Comparison of ENCODE assay signal across 9 mouse cellular contexts in genomic region chr2:13009261-13009972, GRCm38 (mm10). TPM values are rescaled to one million over a fixed set of nuclear protein-coding genes. Genes with fewer than 3 reads are reported as not detected.
DNase-seq lines count a peak whose midpoint lies in the region; ATAC-seq and TF ChIP-seq lines count a peak whose summit lies in the region.
"Had no signal": no experiment of that assay in that cellular context is flagged by ENCODE, and none has a peak within 500 bp of the region (broad histone marks: within the 10 kb centered on the region; RNA-seq: fewer than 3 reads in every experiment).

No protein-coding gene starts in this region.

- DNase-seq in heart, postnatal 0 days (ENCODE audit: low spot score) = no peak
- no peak for DNase-seq in heart, postnatal 36 days
- DNase-seq in embryo, embryonic 10.5 days (ENCODE audit: low spot score) = peak; percentile 51
- peak; percentile 35 for DNase-seq in retina, embryonic 14.5 days (ENCODE audit: low spot score)
- no peak for DNase-seq in ovary, adult 18-20 months (ENCODE audit: low spot score)

- H3K4me3 ChIP-seq in heart, postnatal 0 days (ENCODE audit: low read depth, low read length) = peak overlapping the region; percentile 62
- H3K4me3 ChIP-seq in hindbrain, embryonic 13.5 days = peak overlapping the region; percentile 57
- H3K4me3 ChIP-seq in limb, embryonic 12.5 days (replicated peaks) = peak overlapping the region; percentile 60

- no peak overlapping the region for H3K9ac ChIP-seq in heart, postnatal 0 days (replicated peaks; ENCODE audit: low read depth, low read length)
- peak overlapping the region; percentile 82 for H3K9ac ChIP-seq in hindbrain, embryonic 13.5 days
- peak overlapping the region; percentile 59; the same call in 1 of the 2 replicates for H3K9ac ChIP-seq in limb, embryonic 12.5 days (replicated peaks)

- H3K4me1 ChIP-seq in heart, postnatal 0 days (ENCODE audit: control insufficient read depth, insufficient read depth) = peaks cover 24% of the 10 kb centered on the region
- H3K4me1 ChIP-seq in hindbrain, embryonic 13.5 days (replicated peaks) = peaks cover 30% of the 10 kb centered on the region
- peaks cover 19% of the 10 kb centered on the region for H3K4me1 ChIP-seq in limb, embryonic 12.5 days (replicated peaks)

- intact Hi-C loops in heart, postnatal 36 days (cut with DNase I) = no loop called here

- peak overlapping the region; percentile 99 for H3K4me2 ChIP-seq in heart, postnatal 0 days (ENCODE audit: low read depth, low read length)
- H3K4me2 ChIP-seq in hindbrain, embryonic 13.5 days = peak overlapping the region; percentile 98
- H3K4me2 ChIP-seq in limb, embryonic 12.5 days = peak overlapping the region; percentile 99

- no peaks in the 10 kb centered on the region for H3K36me3 ChIP-seq in heart, postnatal 0 days (replicated peaks; ENCODE audit: control insufficient read depth, insufficient read depth, low read length)
- no peaks in the 10 kb centered on the region for H3K36me3 ChIP-seq in hindbrain, embryonic 13.5 days
- no peaks in the 10 kb centered on the region for H3K36me3 ChIP-seq in limb, embryonic 12.5 days

- peaks cover 26% of the 10 kb centered on the region for H3K27me3 ChIP-seq in heart, postnatal 0 days (ENCODE audit: control insufficient read depth, insufficient read depth, low read length)
- peaks cover 57% of the 10 kb centered on the region for H3K27me3 ChIP-seq in hindbrain, embryonic 13.5 days
- H3K27me3 ChIP-seq in limb, embryonic 12.5 days = peaks cover 52% of the 10 kb centered on the region

- no peak for TF ChIP-seq EP300 in heart, postnatal 0 days (IDR thresholded peaks at IDR 0.05; ENCODE audit: low read depth)

- H3K27ac ChIP-seq in heart, postnatal 0 days (ENCODE audit: low read depth) = no peak overlapping the region
- H3K27ac ChIP-seq in hindbrain, embryonic 13.5 days = peak overlapping the region; percentile 84
- no peak overlapping the region for H3K27ac ChIP-seq in limb, embryonic 12.5 days

- no peak for TF ChIP-seq CTCF in heart, postnatal 0 days (IDR thresholded peaks at IDR 0.05; ENCODE audit: low read depth)

- WGBS in heart, postnatal 0 days = 23% methylated on average over 18 of the region's 18 CpGs
- WGBS in hindbrain, embryonic 13.5 days = 6% methylated on average over 18 of the region's 18 CpGs
- WGBS in limb, embryonic 12.5 days = 7% methylated on average over 18 of the region's 18 CpGs

- no peaks in the 10 kb centered on the region for H3K9me3 ChIP-seq in heart, postnatal 0 days (replicated peaks; ENCODE audit: control insufficient read depth, low read length)
- no peaks in the 10 kb centered on the region for H3K9me3 ChIP-seq in hindbrain, embryonic 13.5 days
- no peaks in the 10 kb centered on the region for H3K9me3 ChIP-seq in limb, embryonic 12.5 days

- no peak for ATAC-seq in heart, postnatal 0 days (ENCODE audit: insufficient read depth, low read depth)
- ATAC-seq in hindbrain, embryonic 13.5 days (ENCODE audit: low FRiP score) = peak; percentile 15; the same call in 1 of the 2 replicates
- 0 out of 2 replicates have a peak, but pooled peaks have one; percentile 33 for ATAC-seq in limb, embryonic 12.5 days (ENCODE audit: insufficient number of reproducible peaks, insufficient read depth, low FRiP score, low TSS enrichment, low read depth)
- ATAC-seq in erythroblast, adult 5-6 weeks (replicated peaks; ENCODE audit: low FRiP score, poor library complexity, severe bottlenecking) = no peak

RNA-seq across cellular contexts. Expression of gene C1ql3, which starts 2.2 kb away (rescaled TPM):
- total RNA-seq in heart, postnatal 0 days (2014; rRNA removed; ENCODE audit: low replicate concordance) = 0.89 TPM in 1 of 2 replicates, not detected in the other
- 0.10 and 0.14 TPM in 2 replicates for polyA plus RNA-seq in heart, postnatal 0 days (2015; fragmentation: Nextera tagmentation; extraction: Ambion mirVana)
- total RNA-seq in heart, postnatal 36 days (2021) = not detected
- 5.4 and 6.5 TPM in 2 replicates for polyA plus RNA-seq in hindbrain, embryonic 13.5 days (2015; fragmentation: Nextera tagmentation; extraction: Ambion mirVana)
- 1.2 and 1.4 TPM in 2 replicates for polyA plus RNA-seq in limb, embryonic 12.5 days (2016; fragmentation: Nextera tagmentation; extraction: Ambion mirVana)
- total RNA-seq in erythroblast, adult 5-6 weeks (2015; ENCODE audit: low replicate concordance) = not detected in 2 replicates
- not detected in 2 replicates for total RNA-seq in erythroblast, adult 5-6 weeks (2017; ENCODE audit: low replicate concordance)
- total RNA-seq: MEL had no signal

Comparison
In these comparisons a context has a peak if more than half of its experiments do, and no peak if none do; other contexts are left out.
1. ATAC-seq: peak in hindbrain, embryonic 13.5 days (single experiment) and limb, embryonic 12.5 days (single experiment); none in heart, postnatal 0 days (single experiment) and erythroblast, adult 5-6 weeks (single experiment).
2. DNase-seq: peak in embryo, embryonic 10.5 days (single experiment) and retina, embryonic 14.5 days (single experiment); none in heart, postnatal 0 days (single experiment), heart, postnatal 36 days (0 of 2) and ovary, adult 18-20 months (single experiment).
3. Peak in every context shown above with its lines, with median percentiles within 50 percentile points of each other: H3K4me2 ChIP-seq and H3K4me3 ChIP-seq.